Mouse (Mus musculus): ENCODE data around the gene Tlr9. TPM values are rescaled to one million over a fixed set of nuclear protein-coding genes. Genes with fewer than 3 reads are reported as not detected.
A peak's percentile ranks its signal among the peaks of the same experiment; 100 is the strongest.

Gene Tlr9
- polyA plus RNA-seq, 1 experiment from 2014 or later = 0.12 TPM

DNA sequence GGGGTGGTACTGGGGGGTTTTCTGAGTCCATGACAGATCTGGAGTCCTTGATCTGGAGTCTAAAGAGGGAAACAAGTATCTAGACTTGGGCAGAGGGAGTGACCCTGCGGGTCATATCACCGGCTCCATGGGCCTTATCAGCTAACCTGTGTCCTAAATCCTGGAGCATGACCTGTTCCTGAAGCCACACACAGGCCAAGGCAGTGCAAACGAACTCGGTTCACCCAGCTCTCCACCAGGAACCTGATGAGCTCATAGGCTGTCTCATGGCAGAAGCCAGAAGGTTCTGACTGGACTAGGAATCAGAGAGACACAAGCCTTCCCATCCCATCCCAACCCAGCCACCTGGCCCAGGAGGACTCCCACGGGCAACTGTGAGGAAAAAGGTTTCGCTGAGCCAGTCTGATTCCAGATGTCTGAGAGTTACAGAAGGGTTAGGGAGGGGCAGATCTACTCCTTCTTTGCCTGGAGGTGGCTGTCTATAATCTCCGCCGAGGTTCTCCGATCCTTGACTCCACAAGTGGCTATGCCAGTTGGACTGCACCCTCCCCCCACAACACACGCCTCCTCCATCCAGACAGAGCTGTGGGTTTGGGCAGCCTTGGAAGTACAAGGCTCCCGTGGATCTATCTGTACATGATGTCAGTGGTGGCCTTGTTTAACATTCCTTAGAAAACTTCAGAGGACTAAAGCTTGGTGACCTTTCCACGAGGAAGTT is 43.1 kb downstream of the Tlr9 start:
- peak; percentile 64 for DNase-seq (ENCODE audit: low spot score)
- no peak for TF ChIP-seq EP300 (IDR thresholded peaks at IDR 0.05)
- TF ChIP-seq CTCF (IDR thresholded peaks at IDR 0.05) = no peak
- no peak overlapping the region for H3K9ac ChIP-seq (replicated peaks; ENCODE audit: low read depth)
- 53% methylated on average over 12 of the region's 12 CpGs for WGBS
- H3K4me3 ChIP-seq (ENCODE audit: low read depth, low read length) = no peak overlapping the region
- peaks cover 6% of the 10 kb centered on the region; the same call in 1 of the 2 replicates for H3K4me1 ChIP-seq (ENCODE audit: insufficient read depth, low read depth, low read length)
- peak overlapping the region; percentile 43; the same call in 1 of the 2 replicates for H3K27ac ChIP-seq (ENCODE audit: low read length)
- peak; percentile 66 for ATAC-seq
- H3K9me3 ChIP-seq (ENCODE audit: low read length) = no peaks in the 10 kb centered on the region
- no peaks in the 10 kb centered on the region for H3K27me3 ChIP-seq (replicated peaks; ENCODE audit: insufficient read depth, low read length)
- H3K4me2 ChIP-seq (replicated peaks; ENCODE audit: low read depth, low read length) = no peak overlapping the region
- no peaks in the 10 kb centered on the region for H3K36me3 ChIP-seq (ENCODE audit: insufficient read depth, low read length)

DNA sequence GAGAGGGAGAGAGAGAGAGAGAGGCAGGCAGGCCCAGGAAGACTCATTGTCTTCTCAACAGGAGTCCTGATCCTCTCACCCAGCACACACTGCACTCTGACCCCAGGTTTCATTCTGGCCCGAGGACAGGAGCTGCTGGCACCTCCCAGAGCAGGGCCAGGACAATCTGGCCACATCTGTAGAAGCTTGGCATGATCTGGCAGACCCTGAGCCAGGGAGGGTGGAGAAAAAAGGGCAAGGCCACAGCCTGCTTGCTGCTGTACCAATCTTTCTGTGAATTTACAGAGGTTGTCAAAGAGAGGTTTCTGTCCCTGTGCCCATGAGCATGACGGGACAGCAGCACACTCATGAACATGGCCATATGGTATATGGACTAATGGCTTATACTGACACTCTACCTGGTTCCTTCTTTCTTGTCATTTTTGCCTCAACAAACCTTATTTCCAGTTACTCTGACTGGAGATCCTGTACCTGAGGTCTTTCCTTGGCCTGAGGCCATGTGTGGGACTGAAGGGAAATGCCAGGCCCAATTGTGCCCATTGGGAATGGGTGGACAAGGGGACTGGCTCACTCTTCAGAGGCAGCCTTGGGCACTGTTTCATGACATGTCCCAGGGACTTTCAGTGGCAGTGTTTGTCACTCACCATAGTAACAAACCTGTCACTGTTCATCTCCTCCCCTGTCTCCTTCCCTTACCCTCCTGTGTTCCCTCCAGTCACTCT is 44.7 kb downstream of the Tlr9 start:
- H3K9ac ChIP-seq (replicated peaks; ENCODE audit: low read depth) = no peak overlapping the region
- peaks cover 6% of the 10 kb centered on the region; the same call in 1 of the 2 replicates for H3K4me1 ChIP-seq (ENCODE audit: insufficient read depth, low read depth, low read length)
- DNase-seq (ENCODE audit: low spot score) (no peak), ATAC-seq (no peak)
- no peak overlapping the region for H3K4me2 ChIP-seq (replicated peaks; ENCODE audit: low read depth, low read length)
- H3K9me3 ChIP-seq (ENCODE audit: low read length) = no peaks in the 10 kb centered on the region
- no peak for TF ChIP-seq EP300 (IDR thresholded peaks at IDR 0.05)
- TF ChIP-seq CTCF (IDR thresholded peaks at IDR 0.05) = no peak
- no peak overlapping the region for H3K27ac ChIP-seq (ENCODE audit: low read length)
- H3K27me3 ChIP-seq (replicated peaks; ENCODE audit: insufficient read depth, low read length) = no peaks in the 10 kb centered on the region
- H3K4me3 ChIP-seq (ENCODE audit: low read depth, low read length) = no peak overlapping the region
- 64% methylated on average over 2 of the region's 2 CpGs for WGBS
- no peaks in the 10 kb centered on the region for H3K36me3 ChIP-seq (ENCODE audit: insufficient read depth, low read length)

DNA sequence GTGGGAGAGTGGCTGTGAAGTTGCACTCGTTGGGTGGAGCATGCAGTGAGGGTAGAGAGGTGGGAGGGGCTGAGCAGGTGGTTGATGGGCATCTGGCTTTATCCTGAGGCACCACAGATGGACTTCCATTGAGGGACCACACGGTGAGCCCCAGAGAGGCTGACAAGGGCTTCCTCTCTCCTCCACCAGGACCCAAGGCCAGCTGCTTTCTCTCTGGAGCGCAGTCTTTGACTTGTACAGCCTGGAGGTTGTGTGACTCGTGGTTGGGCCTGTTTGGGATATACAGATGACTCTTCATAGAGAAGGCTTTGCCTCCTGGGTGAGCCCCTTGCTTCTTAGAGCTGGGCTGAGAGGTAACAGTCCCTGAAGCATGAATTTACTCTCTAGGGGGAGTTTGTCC is 46.0 kb downstream of the Tlr9 start:
- H3K4me3 ChIP-seq (ENCODE audit: low read depth, low read length) = no peak overlapping the region
- H3K36me3 ChIP-seq (ENCODE audit: insufficient read depth, low read length) = no peaks in the 10 kb centered on the region
- H3K27me3 ChIP-seq (replicated peaks; ENCODE audit: insufficient read depth, low read length) = no peaks in the 10 kb centered on the region
- no peak overlapping the region for H3K4me2 ChIP-seq (replicated peaks; ENCODE audit: low read depth, low read length)
- no peak overlapping the region for H3K27ac ChIP-seq (ENCODE audit: low read length)
- DNase-seq (ENCODE audit: low spot score) = no peak
- no peak for ATAC-seq
- no peak overlapping the region for H3K9ac ChIP-seq (replicated peaks; ENCODE audit: low read depth)
- H3K9me3 ChIP-seq (ENCODE audit: low read length) = no peaks in the 10 kb centered on the region
- WGBS = 49% methylated on average over 4 of the region's 4 CpGs
- TF ChIP-seq EP300 (IDR thresholded peaks at IDR 0.05) (no peak), CTCF (IDR thresholded peaks at IDR 0.05) (no peak)
- H3K4me1 ChIP-seq (ENCODE audit: insufficient read depth, low read depth, low read length) = peaks cover 6% of the 10 kb centered on the region; the same call in 1 of the 2 replicates

DNA sequence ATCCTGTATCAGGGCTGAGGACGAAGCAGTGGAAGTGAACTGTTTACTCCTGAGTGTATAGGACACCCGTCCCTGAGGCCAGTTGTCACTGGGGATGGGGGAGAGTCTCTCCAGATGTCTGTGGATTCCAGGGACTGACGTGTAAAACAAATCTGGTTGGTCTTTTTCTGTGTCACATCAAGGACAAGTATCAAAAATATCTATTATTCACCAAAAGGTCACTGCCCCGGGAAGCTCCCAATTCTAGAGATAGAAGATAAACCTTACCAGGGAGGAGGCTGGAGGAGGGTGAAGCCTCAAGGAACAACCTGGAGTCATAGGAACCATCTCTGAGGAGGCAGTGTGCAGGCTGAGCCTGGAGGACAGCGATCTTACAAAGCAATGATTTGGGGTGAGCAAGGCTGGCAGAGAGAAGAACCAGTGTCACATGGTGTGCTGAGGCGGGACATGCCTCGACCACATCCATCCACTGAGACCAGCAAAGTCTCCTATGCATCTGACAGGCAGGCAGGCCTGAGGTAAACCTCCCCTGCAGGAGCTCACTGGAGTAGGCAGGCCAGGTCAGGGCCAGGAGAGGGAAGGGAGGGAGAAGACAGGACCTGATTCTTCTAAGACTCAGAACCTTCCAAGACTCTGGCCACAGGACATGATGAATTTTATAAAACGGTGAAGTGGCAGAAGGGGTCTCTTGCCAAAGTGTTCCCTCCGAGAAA is 46.8 kb downstream of the Tlr9 start:
- 57% methylated on average over 9 of the region's 9 CpGs for WGBS
- TF ChIP-seq CTCF (IDR thresholded peaks at IDR 0.05) = no peak
- no peak for TF ChIP-seq EP300 (IDR thresholded peaks at IDR 0.05)
- ATAC-seq = no peak

DNA sequence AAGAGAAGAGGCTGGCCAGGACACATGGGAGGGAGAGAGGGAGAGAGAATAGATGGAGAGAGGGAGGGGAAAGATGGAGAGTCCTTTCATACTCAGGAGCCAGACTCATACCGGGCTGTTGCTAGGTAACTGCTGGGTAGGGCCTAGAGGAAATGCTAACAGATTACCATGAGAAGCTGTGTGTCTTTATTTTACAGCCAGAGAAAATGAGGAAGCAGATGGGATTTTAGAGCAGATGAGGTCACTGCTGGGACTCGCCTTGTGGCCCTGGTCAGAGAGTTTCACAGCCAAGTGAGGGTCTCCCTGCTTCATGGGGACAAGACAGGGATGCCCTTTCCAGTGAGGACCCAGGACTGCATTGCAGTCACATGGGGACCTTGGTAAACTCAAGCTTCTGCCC is 47.5 kb downstream of the Tlr9 start:
- Histone ChIP-seq H3K36me3 (ENCODE audit: insufficient read depth, low read length) (no peaks in the 10 kb centered on the region), H3K4me2 (replicated peaks; ENCODE audit: low read depth, low read length) (no peak overlapping the region), H3K27me3 (replicated peaks; ENCODE audit: insufficient read depth, low read length) (no peaks in the 10 kb centered on the region), H3K9me3 (ENCODE audit: low read length) (no peaks in the 10 kb centered on the region), H3K27ac (ENCODE audit: low read length) (no peak overlapping the region), H3K4me1 (ENCODE audit: insufficient read depth, low read depth, low read length) (peaks cover 6% of the 10 kb centered on the region; the same call in 1 of the 2 replicates), H3K9ac (replicated peaks; ENCODE audit: low read depth) (no peak overlapping the region), H3K4me3 (ENCODE audit: low read depth, low read length) (no peak overlapping the region)
- TF ChIP-seq CTCF (IDR thresholded peaks at IDR 0.05) = no peak
- TF ChIP-seq EP300 (IDR thresholded peaks at IDR 0.05) = no peak
- DNase-seq (ENCODE audit: low spot score) = peak; percentile 57
- no peak for ATAC-seq
- WGBS = 21% methylated on average over 2 of the region's 2 CpGs

More for the DNA sequence above, 46.8 kb downstream of the Tlr9 start:
- Histone ChIP-seq H3K4me2 (replicated peaks; ENCODE audit: low read depth, low read length) (no peak overlapping the region), H3K36me3 (ENCODE audit: insufficient read depth, low read length) (no peaks in the 10 kb centered on the region), H3K27ac (ENCODE audit: low read length) (no peak overlapping the region), H3K4me3 (ENCODE audit: low read depth, low read length) (no peak overlapping the region), H3K9me3 (ENCODE audit: low read length) (no peaks in the 10 kb centered on the region), H3K4me1 (ENCODE audit: insufficient read depth, low read depth, low read length) (peaks cover 6% of the 10 kb centered on the region; the same call in 1 of the 2 replicates), H3K27me3 (replicated peaks; ENCODE audit: insufficient read depth, low read length) (no peaks in the 10 kb centered on the region), H3K9ac (replicated peaks; ENCODE audit: low read depth) (no peak overlapping the region)
- no peak for DNase-seq (ENCODE audit: low spot score)

DNA sequence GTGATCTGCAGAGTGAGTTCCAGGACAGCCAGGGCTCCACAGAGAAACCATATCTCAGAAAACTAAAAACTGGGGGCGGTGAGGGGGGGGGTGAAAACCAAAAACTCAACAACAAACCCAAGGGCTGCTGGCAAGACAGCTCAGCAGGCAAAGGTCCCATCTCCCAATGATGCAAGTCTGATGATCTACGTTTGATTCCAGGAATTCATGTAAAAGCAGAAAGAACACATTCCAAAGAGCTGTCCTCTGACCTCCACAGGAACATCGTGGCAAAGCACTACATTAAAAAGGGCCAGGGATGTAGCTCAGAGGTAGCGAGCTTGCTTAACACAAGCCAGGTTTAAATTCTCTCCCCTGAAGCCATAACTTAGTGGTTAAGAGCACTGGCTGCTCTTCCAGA is 48.3 kb downstream of the Tlr9 start:
- H3K36me3 ChIP-seq (ENCODE audit: insufficient read depth, low read length) = no peaks in the 10 kb centered on the region
- no peak for TF ChIP-seq CTCF (IDR thresholded peaks at IDR 0.05)
- no peak for TF ChIP-seq EP300 (IDR thresholded peaks at IDR 0.05)
- ATAC-seq (no peak), DNase-seq (ENCODE audit: low spot score) (peak; percentile 47)
- H3K4me2 ChIP-seq (replicated peaks; ENCODE audit: low read depth, low read length) = no peak overlapping the region
- H3K4me3 ChIP-seq (ENCODE audit: low read depth, low read length) = no peak overlapping the region
- 58% methylated on average over 4 of the region's 4 CpGs for WGBS
- no peak overlapping the region for H3K27ac ChIP-seq (ENCODE audit: low read length)
- no peaks in the 10 kb centered on the region for H3K9me3 ChIP-seq (ENCODE audit: low read length)
- no peaks in the 10 kb centered on the region for H3K27me3 ChIP-seq (replicated peaks; ENCODE audit: insufficient read depth, low read length)
- H3K4me1 ChIP-seq (ENCODE audit: insufficient read depth, low read depth, low read length) = peaks cover 2% of the 10 kb centered on the region; the same call in 1 of the 2 replicates
- H3K9ac ChIP-seq (replicated peaks; ENCODE audit: low read depth) = no peak overlapping the region
